Mouse (Mus musculus): ENCODE results near the gene Lmo1.
A peak's percentile ranks its signal among the peaks of the same experiment; 100 is the strongest.
"Not testable (repeated sequence)": the region's sequence is repeated elsewhere in the genome, so short reads cannot be mapped to it uniquely, and the experiment has no call there.

The Lmo1 gene

DNA sequence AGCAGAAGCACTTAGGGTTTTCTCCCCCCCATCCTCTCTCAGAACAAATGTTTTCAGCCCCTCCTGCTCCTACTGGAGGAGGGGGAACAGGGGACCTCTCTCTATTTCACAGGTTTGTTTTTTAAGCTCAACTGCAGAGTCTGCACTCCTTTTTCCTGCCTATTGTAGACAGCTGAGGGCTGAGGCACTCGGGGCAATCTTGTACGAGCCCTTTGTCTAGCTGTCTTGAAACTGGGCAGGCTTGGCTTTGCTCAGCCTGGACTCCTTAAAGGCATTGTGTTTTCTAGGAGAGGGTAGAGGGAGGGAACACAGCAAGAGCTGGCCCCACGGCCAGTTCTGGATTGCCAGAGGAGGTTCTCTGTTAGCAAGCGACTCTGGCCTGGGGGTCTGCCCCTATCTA is 59.5 kb downstream of the Lmo1 start:
- not testable (repeated sequence) for DNase-seq (ENCODE audit: low read depth)

DNA sequence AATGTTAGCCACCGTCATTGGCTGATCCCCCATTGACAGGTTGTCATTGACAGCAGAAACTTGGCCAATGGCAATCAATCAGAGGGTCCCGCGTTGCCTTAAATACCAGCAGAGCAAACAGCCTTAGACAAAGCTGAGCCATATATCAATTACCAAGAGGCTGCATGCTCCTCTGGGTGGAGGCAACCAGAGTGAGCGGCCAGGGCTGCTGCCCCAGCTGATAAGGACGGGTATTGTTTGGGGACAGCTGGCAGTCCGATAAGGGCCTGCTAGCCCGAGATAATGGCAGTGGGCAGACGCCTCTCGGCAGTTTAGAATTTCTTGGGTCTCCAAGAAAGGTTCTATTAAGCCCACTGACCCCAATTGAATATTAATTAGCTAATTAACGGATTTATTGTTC is 60.1 kb downstream of the Lmo1 start:
- peak; percentile 45 for DNase-seq (ENCODE audit: low read depth)

DNA sequence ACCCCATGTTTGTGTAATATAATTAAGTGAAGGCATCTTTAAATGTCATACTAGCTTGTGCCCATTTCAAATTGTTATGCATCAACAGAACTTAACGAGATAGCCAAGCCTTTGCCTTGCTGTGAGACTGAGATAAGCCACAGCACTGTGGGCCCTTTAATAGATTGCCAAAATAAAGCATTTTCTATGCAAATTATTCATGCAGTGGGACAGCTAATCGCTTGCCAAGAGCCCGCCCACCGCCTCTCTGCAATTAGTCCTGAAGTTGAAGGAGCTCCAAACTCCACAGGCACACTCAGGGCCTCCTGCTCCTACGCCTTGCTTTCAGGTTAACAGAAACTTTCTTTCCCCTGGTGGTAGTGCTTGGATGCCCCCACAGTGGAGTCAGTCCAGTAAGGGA is 64.0 kb downstream of the Lmo1 start:
- no peak for DNase-seq (ENCODE audit: low read depth)

- no peak for DNase-seq (ENCODE audit: low read depth)
These were observed 70.1 kb downstream of the Lmo1 start for GRCm38 (mm10) chr7:109104894-109105293.

DNA sequence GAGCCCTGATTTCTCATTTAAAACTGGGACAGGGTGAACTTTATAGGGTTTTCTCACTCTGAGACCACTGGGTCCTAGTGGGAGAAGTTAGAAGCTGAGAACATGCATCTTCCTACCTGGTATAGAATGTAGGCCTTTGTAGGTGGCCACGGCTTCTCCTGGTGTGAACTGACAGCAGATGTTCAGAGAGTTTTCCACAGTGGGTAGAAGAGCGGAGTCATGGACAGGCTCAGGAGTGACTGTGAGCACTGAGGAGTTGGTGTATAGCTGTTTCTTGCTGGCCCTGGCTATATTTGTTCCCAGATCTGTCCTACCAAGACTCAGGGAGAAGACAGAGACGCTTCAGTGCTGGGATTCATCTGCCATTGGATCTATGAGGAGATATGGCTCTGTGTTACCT is 73.8 kb downstream of the Lmo1 start:
- DNase-seq (ENCODE audit: low read depth): no peak

GRCm38 (mm10) chr7:109098145-109099018 is 76.6 kb downstream of the Lmo1 start:
- DNase-seq (ENCODE audit: low read depth): peak; percentile 26

GRCm38 (mm10) chr7:109097203-109097602 is 77.8 kb downstream of the Lmo1 start:
- DNase-seq (ENCODE audit: low read depth): no peak

- DNase-seq (ENCODE audit: low read depth): no peak
These were observed 78.4 kb downstream of the Lmo1 start for GRCm38 (mm10) chr7:109096618-109097017.

- DNase-seq (ENCODE audit: low read depth): no peak
These were observed 80.7 kb downstream of the Lmo1 start for GRCm38 (mm10) chr7:109094294-109094693.

GRCm38 (mm10) chr7:109091316-109091715 is 83.7 kb downstream of the Lmo1 start:
- not testable (repeated sequence) for DNase-seq (ENCODE audit: low read depth)

All from c-Kit-positive CD71-negative TER-119-negative erythroid progenitor cells, embryonic 14.5 days (primary cell).